Mouse (Mus musculus): ENCODE results near the gene Hamp2. TPM values are rescaled to one million over a fixed set of nuclear protein-coding genes. Genes with fewer than 3 reads are reported as not detected.

The Hamp2 gene
- polyA plus RNA-seq, 3 experiments from 2014 or later, result not detected

DNA sequence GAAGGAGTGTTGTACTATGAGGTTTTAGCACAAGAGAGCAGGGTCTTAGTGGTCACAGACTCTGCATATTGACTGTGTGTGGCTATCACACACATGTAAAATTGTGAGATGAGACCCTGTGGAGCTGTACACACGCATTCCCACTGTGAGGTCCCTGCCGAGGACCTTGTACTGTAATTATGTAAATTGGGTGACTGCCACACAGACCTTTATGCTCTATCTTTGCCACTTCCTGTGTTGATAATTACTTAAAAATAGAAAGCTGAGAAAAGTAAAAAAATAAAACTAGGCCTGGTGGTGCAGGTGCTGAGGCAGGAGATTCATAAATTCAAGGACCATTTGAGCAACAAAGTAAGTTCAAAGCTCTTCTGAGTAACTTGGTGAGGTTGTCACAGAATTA is 33.8 kb downstream of the Hamp2 start:
- ATAC-seq, result peak; percentile 55

DNA sequence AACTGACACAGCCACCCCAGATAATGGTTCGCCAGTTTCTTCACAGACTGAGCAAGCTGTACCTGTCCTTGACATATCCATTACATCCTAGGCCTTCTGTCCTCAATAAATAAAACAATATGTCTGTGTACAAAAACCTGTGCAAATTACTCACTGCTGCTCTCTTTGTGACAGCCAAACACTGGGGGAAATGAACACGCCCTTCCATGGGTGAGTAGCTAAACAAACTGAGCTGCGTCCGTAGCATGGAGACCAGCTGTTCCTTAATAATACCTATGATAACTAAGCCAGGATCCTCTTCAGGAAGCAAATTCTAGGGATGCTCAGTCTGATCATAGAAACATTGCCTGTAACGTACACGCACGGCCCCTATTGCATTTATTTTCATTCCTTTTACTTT is 35.7 kb downstream of the Hamp2 start:
- ATAC-seq, result no peak

DNA sequence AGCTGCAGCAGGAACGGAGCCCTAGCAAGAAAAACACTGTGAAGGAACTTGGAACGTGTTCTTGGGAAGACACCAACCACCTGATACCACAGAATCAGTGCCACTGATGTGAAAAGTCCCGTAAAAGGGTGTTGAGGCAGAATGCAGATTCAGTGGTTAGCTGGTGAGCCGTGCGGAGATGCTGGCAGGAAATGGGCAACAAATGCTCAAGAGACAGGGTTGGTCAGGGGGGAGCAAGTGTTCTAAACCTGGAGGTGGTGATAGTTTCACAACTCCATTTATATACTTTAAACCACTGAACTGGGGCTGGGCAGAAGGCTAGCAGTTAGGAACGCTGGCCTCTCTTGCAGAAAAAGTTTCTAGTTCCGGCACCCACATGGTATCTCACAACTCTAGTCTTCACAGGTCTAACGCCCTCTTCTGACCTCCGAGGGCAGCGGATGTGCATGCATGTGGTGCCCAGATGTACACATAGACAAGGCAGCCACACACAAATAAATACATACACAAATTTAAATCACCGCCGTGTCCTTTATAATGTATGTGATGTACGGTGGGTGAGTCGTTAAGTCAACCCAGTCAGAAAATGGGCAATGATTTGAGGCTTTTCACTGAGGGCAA is 36.8 kb downstream of the Hamp2 start:
- ATAC-seq, result peak; percentile 88

DNA sequence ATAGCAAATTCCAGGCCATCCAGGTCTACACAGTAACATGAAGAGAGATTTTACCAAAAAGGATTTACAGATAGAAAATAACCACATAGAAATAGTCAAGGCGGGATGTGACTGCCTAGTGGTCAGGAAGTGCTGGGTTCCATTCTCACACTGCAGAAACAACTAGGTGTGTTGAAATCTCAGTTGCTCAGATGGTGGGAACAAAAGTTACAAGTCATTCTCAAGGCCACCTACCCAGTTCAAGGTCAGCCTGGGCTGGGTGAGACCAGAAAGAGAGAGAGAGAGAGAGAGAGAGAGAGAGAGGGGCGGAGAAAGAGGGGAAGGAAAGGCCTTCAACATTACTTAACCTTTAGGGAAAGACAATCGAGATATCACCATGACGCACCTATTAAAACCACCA is 37.6 kb downstream of the Hamp2 start:
- ATAC-seq, result no peak

DNA sequence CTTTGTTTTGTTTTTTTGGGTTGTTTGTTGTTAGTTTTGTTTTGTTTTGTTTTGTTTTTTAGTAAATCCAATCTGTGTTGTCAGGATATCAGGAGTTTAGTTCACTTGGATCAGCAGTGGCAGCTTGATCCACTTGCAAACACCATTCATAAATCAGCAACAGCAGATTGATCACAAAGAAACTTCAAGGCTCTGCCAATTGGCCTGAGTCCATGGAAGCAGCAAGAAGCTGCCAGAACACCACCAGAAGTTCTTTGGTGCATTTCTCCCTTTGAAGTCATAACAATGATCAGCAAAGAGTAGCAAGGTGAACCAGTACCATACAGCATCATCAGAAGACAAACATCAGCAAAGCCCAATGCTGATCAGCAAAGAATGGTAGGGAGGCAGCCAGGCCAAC is 40.4 kb downstream of the Hamp2 start:
- ATAC-seq, result no peak

DNA sequence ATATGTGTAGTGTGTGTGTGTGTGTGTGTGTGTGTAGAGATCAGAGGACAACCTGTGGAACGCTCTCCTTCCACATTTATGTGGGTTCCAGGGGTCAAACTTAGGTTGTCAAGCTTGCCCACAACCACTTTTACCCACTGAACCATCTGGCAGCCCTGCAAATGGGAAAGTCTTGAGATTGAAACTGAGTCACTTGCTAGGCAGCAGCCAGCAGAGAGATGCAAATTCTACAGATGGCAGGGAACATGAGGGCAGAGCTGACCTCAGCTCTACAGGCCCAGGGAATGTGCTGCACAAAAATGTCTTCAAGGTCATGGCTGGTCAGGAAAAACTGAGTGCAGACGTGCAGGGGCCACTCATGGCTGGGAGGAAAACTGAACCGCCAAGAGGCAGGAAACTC is 43.1 kb downstream of the Hamp2 start:
- ATAC-seq, result no peak

DNA sequence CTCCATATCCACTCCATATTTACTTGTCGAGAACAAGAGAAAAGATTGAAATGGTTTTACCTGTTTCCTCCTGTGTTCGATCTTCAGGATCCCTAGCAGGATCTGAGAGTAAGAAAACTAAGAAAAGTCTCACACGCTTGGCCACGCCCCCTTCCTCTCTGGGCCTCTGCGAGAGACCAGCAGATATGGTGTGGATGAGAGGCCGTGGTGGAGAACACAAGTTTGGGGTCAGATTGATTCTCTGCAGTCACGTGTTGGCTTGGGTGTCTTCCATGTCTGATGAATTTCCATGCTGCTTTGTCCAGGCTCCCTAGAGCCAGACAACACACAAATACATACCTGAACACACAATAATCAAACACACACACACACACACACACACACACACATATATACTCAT is 44.3 kb downstream of the Hamp2 start, which contains the start of gene Cd22:
Gene Cd22 (minus strand): TSS at position 167 of the 400 bp plus-strand sequence.
- no peak for ATAC-seq

DNA sequence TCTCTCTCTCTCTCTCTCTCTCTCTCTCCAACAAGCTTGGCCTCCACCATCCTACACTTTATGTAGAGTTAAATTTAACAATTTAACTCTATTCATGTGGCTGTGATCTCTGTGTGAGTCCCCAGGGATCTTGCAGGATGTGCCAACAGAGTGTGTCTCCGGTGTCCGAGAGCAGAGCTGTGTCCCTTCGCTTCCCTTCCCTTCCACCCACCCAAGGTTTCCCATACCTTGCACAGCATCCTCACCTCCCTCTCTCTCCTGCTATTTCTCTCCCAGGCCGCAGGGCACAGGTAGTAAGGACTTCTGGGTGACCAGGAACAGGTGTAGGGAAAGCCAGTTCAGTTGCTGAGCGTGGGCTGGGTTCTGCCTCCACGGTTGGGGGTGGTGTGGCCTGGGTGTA is 45.5 kb downstream of the Hamp2 start:
- ATAC-seq, result no peak

DNA sequence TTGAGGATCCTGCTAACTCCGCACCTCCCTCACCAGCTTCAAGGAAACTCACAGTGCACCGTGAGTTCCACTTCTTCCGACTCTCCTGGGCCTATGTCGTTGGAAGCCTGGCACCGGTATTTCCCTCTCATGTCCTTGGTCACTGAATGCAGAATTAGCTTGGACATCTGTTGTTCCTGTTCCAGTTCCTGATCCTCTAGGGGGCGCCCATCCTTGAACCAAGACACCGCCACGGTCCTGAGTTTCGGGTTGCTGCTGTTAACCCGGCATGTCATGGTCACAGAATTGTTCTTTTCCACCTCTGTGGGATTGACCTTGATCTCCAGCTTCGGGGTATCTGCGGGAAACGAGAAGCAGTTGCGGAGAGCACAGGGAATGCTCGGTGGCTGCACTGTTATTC is 51.4 kb downstream of the Hamp2 start:
- no peak for ATAC-seq

Other genes with a start within 250 kb of the Hamp2 start
- not detected for gene 2200002J24Rik, start 225.8 kb downstream of the Hamp2 start, polyA plus RNA-seq (2017; shearing (Covaris generic))
- not detected for gene Atp4a, start 212.5 kb downstream of the Hamp2 start, polyA plus RNA-seq (2017; shearing (Covaris generic))
- gene Tmem147, start 195.1 kb downstream of the Hamp2 start, polyA plus RNA-seq (2017; shearing (Covaris generic)), result 10 to 100 TPM; 43.1 to 55.2 (median 48.6) TPM
- gene Gapdhs, start 181.0 kb downstream of the Hamp2 start, polyA plus RNA-seq (2017; shearing (Covaris generic)), result under 1 TPM in 2 of 3 experiments, not detected in 1; 0.39 to 0.46 TPM
- 1 to 10 TPM in 2 of 3 experiments, not detected in 1; 1.5 to 1.6 TPM for gene Sbsn, start 173.2 kb downstream of the Hamp2 start, polyA plus RNA-seq (2017; shearing (Covaris generic))
- gene Dmkn, start 160.9 kb downstream of the Hamp2 start, polyA plus RNA-seq (2017; shearing (Covaris generic)), result not detected
- not detected for gene Krtdap, start 136.8 kb downstream of the Hamp2 start, polyA plus RNA-seq (2017; shearing (Covaris generic))
- 1 to 10 TPM in 1 of 3 experiments, under 1 TPM in 2; 0.50 to 3.1 (median 0.82) TPM for gene Ffar2, start 100.9 kb downstream of the Hamp2 start, polyA plus RNA-seq (2017; shearing (Covaris generic))
- under 1 TPM in 1 of 3 experiments, not detected in 2; 0.27 TPM for gene Ffar3, start 68.5 kb downstream of the Hamp2 start, polyA plus RNA-seq (2017; shearing (Covaris generic))
- gene Ffar1, start 63.1 kb downstream of the Hamp2 start, polyA plus RNA-seq (2017; shearing (Covaris generic)), result under 1 TPM in 2 of 3 experiments, not detected in 1; 0.17 to 0.20 TPM
- gene Cd22, start 44.3 kb downstream of the Hamp2 start, polyA plus RNA-seq (2017; shearing (Covaris generic)), result 10 to 100 TPM; 10.5 to 17.5 (median 12.3) TPM
- not detected for gene Mag, start 9.8 kb downstream of the Hamp2 start, polyA plus RNA-seq (2017; shearing (Covaris generic))
- gene Hamp, start 19.4 kb upstream of the Hamp2 start, polyA plus RNA-seq (2017; shearing (Covaris generic)), result not detected
- gene Usf2, start 32.1 kb upstream of the Hamp2 start, polyA plus RNA-seq (2017; shearing (Covaris generic)), result 10 to 100 TPM in 2 of 3 experiments, 1 to 10 TPM in 1; 8.8 to 18.8 (median 13.6) TPM
- 1 to 10 TPM; 1.1 to 2.1 (median 1.4) TPM for gene Lsr, start 48.8 kb upstream of the Hamp2 start, polyA plus RNA-seq (2017; shearing (Covaris generic))
- gene Fam187b, start 49.1 kb upstream of the Hamp2 start, polyA plus RNA-seq (2017; shearing (Covaris generic)), result 1 to 10 TPM in 1 of 3 experiments, under 1 TPM in 2; 0.55 to 1.0 (median 0.96) TPM
- gene Fxyd5, start 117.8 kb upstream of the Hamp2 start, polyA plus RNA-seq (2017; shearing (Covaris generic)), result 1,000 to 10,000 TPM; 1,847 to 2,152 (median 2,080) TPM
- gene Fxyd7, start 126.8 kb upstream of the Hamp2 start, polyA plus RNA-seq (2017; shearing (Covaris generic)), result not detected
- under 1 TPM in 1 of 3 experiments, not detected in 2; 0.85 TPM for gene Fxyd1, start 132.5 kb upstream of the Hamp2 start, polyA plus RNA-seq (2017; shearing (Covaris generic))
- under 1 TPM in 2 of 3 experiments, not detected in 1; 0.09 to 0.13 TPM for gene Lgi4, start 134.7 kb upstream of the Hamp2 start, polyA plus RNA-seq (2017; shearing (Covaris generic))
- gene Fxyd3, start 152.0 kb upstream of the Hamp2 start, polyA plus RNA-seq (2017; shearing (Covaris generic)), result under 1 TPM in 1 of 3 experiments, not detected in 2; 0.18 TPM
- gene Hpn, start 190.6 kb upstream of the Hamp2 start, polyA plus RNA-seq (2017; shearing (Covaris generic)), result 10 to 100 TPM in 1 of 3 experiments, 1 to 10 TPM in 2; 3.1 to 11.0 (median 8.1) TPM
- under 1 TPM in 1 of 3 experiments, not detected in 2; 0.30 TPM for gene Scn1b, start 202.3 kb upstream of the Hamp2 start, polyA plus RNA-seq (2017; shearing (Covaris generic))
- 100 to 1,000 TPM in 1 of 3 experiments, 10 to 100 TPM in 2; 70.7 to 113 (median 98.7) TPM for gene Gramd1a, start 231.2 kb upstream of the Hamp2 start, polyA plus RNA-seq (2017; shearing (Covaris generic))

All from inflammation-experienced regulatory T-cells, adult 6 months (primary cell).